Mouse (Mus musculus): ENCODE data around the gene Ids. TPM values are rescaled to one million over a fixed set of nuclear protein-coding genes. Genes with fewer than 3 reads are reported as not detected.

Ids gene
- polyA plus RNA-seq, 1 experiment from 2014 or later: 4.4 TPM

DNA sequence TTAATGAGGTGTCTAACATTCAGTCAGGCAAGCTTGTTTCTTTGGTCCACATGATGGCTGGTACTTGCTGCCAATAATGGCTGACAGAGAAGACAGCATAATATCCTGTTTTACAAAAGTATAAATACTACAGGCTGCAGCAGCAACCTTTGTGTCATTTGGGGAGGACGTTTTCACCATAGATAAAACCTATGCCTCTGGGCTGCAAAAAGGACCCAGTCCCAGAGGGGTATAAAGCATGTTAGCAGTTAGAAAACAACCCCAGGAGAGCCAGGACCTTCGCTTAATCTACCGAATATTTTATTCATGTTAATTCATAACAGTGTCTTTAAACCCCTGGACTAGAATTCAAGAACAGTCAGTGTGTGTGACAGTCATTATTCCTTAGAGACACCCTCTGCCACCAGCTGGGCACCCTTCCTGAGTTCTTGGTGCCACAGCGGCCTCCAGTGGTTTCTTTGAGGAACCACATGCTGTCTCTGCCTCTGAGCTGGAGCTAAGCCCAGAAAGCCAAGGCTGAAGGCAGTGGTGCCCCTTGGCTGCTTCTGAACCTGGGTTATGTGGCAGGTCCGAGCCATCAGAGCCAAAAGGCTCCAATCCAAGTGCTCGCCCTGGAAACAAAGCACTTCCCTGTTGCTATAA is 34.6 kb downstream of the Ids start:
- WGBS: 17% methylated on average over 6 of the region's 6 CpGs
- H3K27me3 ChIP-seq: no peaks in the 10 kb centered on the region
- H3K9me3 ChIP-seq: no peaks in the 10 kb centered on the region
- H3K4me2 ChIP-seq: no peak overlapping the region
- H3K9ac ChIP-seq: no peak overlapping the region
- no peaks in the 10 kb centered on the region for H3K4me1 ChIP-seq
- no peak overlapping the region for H3K27ac ChIP-seq
- H3K4me3 ChIP-seq: no peak overlapping the region
- no peak for ATAC-seq (ENCODE audit: insufficient number of reproducible peaks, insufficient read depth, low FRiP score, low TSS enrichment, low read depth)
- no peaks in the 10 kb centered on the region for H3K36me3 ChIP-seq

- ATAC-seq (ENCODE audit: insufficient number of reproducible peaks, insufficient read depth, low FRiP score, low TSS enrichment, low read depth): no peak
- WGBS: 71% methylated on average over 2 of the region's 2 CpGs
Measured at GRCm38 (mm10) chrX:70328530-70329143, 36.2 kb downstream of the Ids start.

DNA sequence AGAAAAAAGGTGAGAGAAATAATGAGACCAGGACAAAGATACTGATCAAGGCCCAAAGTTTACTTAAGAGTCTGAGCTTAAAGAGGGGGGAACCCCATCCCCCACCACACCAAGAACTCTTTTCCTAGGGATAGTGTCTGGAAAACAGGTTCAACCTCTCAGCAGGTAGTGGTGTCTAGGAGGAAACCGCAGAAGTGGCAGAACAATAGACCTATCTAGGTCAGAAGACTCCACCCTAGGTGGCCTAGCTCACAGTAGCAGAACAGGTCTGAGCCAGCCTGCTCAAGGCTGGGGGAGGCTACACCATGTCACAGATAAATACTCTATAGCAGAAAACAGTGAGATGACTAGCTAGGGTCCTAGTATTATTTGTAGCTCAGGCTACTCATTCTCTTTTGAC is 37.2 kb downstream of the Ids start:
- no peak overlapping the region for H3K27ac ChIP-seq
- H3K36me3 ChIP-seq: no peaks in the 10 kb centered on the region
- no peak overlapping the region for H3K9ac ChIP-seq
- no peaks in the 10 kb centered on the region for H3K9me3 ChIP-seq
- H3K4me1 ChIP-seq: no peaks in the 10 kb centered on the region
- no peak for ATAC-seq (ENCODE audit: insufficient number of reproducible peaks, insufficient read depth, low FRiP score, low TSS enrichment, low read depth)
- H3K4me3 ChIP-seq: no peak overlapping the region
- H3K27me3 ChIP-seq: no peaks in the 10 kb centered on the region
- no peak overlapping the region for H3K4me2 ChIP-seq
- 46% methylated on average over 1 of the region's 1 CpGs for WGBS

More at GRCm38 (mm10) chrX:70328530-70329143, 36.2 kb downstream of the Ids start:
- no peak overlapping the region for H3K4me2 ChIP-seq
- H3K27ac ChIP-seq: no peak overlapping the region
- no peak overlapping the region for H3K9ac ChIP-seq
- H3K4me1 ChIP-seq: no peaks in the 10 kb centered on the region
- H3K9me3 ChIP-seq: no peaks in the 10 kb centered on the region
- H3K36me3 ChIP-seq: no peaks in the 10 kb centered on the region
- H3K27me3 ChIP-seq: no peaks in the 10 kb centered on the region
- H3K4me3 ChIP-seq: no peak overlapping the region

- no peak overlapping the region for H3K4me2 ChIP-seq
- no peaks in the 10 kb centered on the region for H3K36me3 ChIP-seq
- no peaks in the 10 kb centered on the region for H3K27me3 ChIP-seq
- no peak overlapping the region for H3K9ac ChIP-seq
- WGBS: 42% methylated on average over 2 of the region's 2 CpGs
- H3K4me1 ChIP-seq: no peaks in the 10 kb centered on the region
- H3K4me3 ChIP-seq: no peak overlapping the region
- ATAC-seq (ENCODE audit: insufficient number of reproducible peaks, insufficient read depth, low FRiP score, low TSS enrichment, low read depth): no peak
- H3K9me3 ChIP-seq: no peaks in the 10 kb centered on the region
- H3K27ac ChIP-seq: no peak overlapping the region
Measured at GRCm38 (mm10) chrX:70319254-70319653, 45.6 kb downstream of the Ids start.

DNA sequence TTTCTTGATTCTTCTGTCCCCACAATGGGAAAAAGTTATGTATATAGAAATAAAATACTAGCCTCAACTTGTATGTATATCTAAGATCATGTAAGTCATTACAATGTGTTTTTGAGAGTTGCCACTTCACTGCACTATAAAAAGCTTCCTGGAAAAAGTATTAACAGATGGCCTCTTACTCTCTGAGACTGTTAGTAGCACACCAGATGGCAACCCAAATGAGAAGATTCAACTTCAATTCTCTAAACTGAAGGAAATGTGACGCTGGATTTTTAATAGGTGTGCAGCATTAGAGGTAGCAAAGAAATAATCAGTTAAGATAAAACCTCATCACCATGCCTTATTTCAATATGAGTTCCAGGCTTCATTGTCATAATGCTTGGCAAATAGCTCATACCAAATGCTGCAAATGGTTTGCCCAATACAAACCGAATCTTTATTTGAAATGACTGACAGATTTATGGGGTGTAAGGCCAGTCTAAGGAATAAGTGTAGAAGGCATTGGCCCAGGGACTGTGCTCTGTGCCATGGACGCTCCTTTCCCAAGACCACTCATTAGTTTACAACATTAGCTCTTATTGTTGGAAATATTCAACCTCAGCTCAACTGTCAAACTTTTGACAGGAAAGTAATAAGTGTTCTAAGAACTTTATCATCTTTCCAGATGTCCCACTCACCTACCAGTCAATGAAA is 49.8 kb downstream of the Ids start:
- Histone ChIP-seq H3K9me3 (no peaks in the 10 kb centered on the region), H3K4me1 (no peaks in the 10 kb centered on the region), H3K9ac (no peak overlapping the region), H3K36me3 (no peaks in the 10 kb centered on the region), H3K27ac (no peak overlapping the region), H3K27me3 (no peaks in the 10 kb centered on the region), H3K4me2 (no peak overlapping the region), H3K4me3 (no peak overlapping the region)
- no peak for ATAC-seq (ENCODE audit: insufficient number of reproducible peaks, insufficient read depth, low FRiP score, low TSS enrichment, low read depth)
- 76% methylated on average over 3 of the region's 3 CpGs for WGBS

Other genes with a start within 250 kb of the Ids start
- 29.5 and 35.2 TPM in 2 replicates for gene 1110012L19Rik, start 20.8 kb upstream of the Ids start, polyA plus RNA-seq (2015; fragmentation: Nextera tagmentation; extraction: Ambion mirVana)
- 40.6 and 44.0 TPM in 2 replicates for gene Tmem185a, start 112.1 kb upstream of the Ids start, polyA plus RNA-seq (2015; fragmentation: Nextera tagmentation; extraction: Ambion mirVana)